Mouse (Mus musculus): ENCODE data around the gene Sept7. TPM values are rescaled to one million over a fixed set of nuclear protein-coding genes. Genes with fewer than 3 reads are reported as not detected.

Sept7 gene
- polyA plus RNA-seq (2012): 0.74 and 1.5 TPM in 2 replicates

DNA sequence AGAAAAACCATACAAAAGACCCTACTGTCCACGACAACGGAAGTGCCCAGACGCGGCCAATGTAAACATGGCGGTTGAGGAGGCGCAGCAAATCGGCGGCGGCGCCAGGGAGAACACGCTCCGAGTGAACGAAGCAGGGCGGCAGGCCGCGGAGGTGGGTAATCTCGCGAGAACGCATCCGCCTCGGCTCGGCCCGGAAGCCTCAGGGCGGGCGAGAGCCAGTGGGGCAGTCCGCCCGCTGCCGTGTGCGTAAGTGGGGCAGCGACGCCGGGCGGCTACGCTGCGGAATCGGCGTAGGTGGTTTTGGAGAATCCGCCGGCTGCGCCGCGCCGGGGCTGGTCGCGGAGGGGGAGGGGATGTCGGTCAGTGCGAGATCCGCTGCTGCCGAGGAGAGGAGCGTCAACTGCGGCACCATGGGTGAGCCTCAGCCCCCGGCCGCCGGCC, at the start of gene Sept7:
Sept7 (plus strand) TSS at position 157 of the 444 bp plus-strand sequence.
- no peaks in the 10 kb centered on the region for H3K27me3 ChIP-seq (ENCODE audit: control insufficient read depth)
- H3K36me3 ChIP-seq (ENCODE audit: control insufficient read depth): no peaks in the 10 kb centered on the region
- TF ChIP-seq GATA1 (IDR thresholded peaks at IDR 0.05; ENCODE audit: low read length) (no peak), TAL1 (IDR thresholded peaks at IDR 0.05; ENCODE audit: low read length) (no peak)
- peak within 1 kb of the TSS; percentile 91 for H3K4me3 ChIP-seq (replicated peaks)
- no peaks in the 10 kb centered on the region for H3K9me3 ChIP-seq (ENCODE audit: control insufficient read depth, low read length)
- peaks cover 38% of the 10 kb centered on the region for H3K4me1 ChIP-seq (ENCODE audit: control insufficient read depth)

DNA sequence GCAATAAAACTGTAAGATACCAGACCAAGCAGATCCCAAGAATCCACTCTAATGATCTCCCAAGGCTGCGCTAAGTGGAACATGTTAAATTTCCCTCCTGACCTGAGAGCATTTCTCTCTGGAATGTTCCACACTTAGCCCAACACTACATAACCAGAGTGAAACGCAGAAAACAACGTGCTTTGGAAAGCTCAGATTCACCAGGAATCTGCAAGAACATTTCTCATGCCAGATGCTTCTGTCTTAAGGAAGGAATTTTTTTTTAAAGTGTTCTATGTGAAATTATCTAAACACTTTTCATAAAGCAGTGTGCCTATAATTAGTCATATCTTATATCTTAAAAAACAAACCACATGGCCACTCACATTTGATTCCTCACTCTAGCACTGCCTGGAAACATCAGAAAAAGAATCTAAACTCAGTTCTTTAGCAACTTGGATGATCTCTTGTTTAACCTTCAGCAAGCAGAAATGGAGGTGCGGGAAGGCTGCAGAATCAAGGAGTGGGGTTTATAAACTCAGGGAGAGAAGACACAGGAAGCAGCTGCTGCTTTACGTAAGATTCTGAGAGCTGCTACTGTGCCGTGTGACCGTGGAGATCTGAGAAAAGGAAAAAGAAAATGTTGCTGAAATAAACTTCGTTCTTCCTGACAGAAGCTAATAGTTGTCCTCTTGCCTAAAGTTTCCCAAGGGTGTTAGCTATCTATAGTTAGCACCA, 44.0 kb upstream of the Sept7 start:
- Histone ChIP-seq H3K27me3 (ENCODE audit: control insufficient read depth) (no peaks in the 10 kb centered on the region), H3K4me3 (replicated peaks) (no peak overlapping the region), H3K36me3 (ENCODE audit: control insufficient read depth) (no peaks in the 10 kb centered on the region), H3K4me1 (ENCODE audit: control insufficient read depth) (no peaks in the 10 kb centered on the region), H3K9me3 (ENCODE audit: control insufficient read depth, low read length) (no peaks in the 10 kb centered on the region)
- TF ChIP-seq GATA1 (IDR thresholded peaks at IDR 0.05; ENCODE audit: low read length): no peak
- TF ChIP-seq TAL1 (IDR thresholded peaks at IDR 0.05; ENCODE audit: low read length): no peak

DNA sequence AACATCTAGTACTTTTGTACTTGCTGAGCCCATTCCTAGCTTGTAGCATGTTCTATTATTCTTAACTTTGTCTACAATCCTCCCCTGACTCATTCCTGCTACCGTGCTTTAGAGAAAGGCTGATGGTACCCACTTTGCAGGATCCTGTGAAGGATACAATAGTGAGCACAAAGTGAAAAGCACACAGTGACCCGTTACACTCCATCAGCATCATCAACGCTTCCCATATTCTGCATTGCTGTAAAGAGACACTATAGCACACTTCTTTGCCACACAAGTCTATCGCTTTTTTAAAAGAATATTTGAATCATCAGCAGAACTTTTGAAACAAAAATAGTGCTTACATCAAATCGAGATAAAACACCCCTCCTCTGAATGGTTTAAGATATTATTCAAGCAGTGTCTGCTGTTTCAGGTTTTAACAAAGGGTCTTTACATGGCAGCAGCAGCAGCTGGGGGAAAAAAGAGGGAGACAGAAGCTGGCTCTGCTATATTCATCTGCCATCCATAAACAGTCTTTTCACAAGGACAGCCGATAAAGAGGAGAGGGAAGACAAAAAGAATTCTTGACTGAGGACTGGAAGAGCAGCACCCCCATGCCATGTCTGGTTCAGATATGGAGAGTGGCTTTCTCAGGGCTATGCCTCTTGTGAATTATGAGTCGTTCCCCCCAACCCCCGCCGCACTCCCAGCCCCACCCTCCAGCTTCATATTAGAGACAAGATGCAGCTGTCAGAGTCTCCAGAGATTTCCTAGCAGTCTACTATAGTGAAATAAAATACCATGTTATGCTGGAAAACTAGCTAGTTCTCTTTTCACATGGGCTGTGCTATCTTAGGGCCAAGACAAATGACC, 39.7 kb upstream of the Sept7 start:
- no peaks in the 10 kb centered on the region for H3K36me3 ChIP-seq (ENCODE audit: control insufficient read depth)
- H3K27me3 ChIP-seq (ENCODE audit: control insufficient read depth): no peaks in the 10 kb centered on the region
- TF ChIP-seq TAL1 (IDR thresholded peaks at IDR 0.05; ENCODE audit: low read length) (no peak), GATA1 (IDR thresholded peaks at IDR 0.05; ENCODE audit: low read length) (no peak)
- no peaks in the 10 kb centered on the region for H3K9me3 ChIP-seq (ENCODE audit: control insufficient read depth, low read length)
- no peak overlapping the region for H3K4me3 ChIP-seq (replicated peaks)
- H3K4me1 ChIP-seq (ENCODE audit: control insufficient read depth): no peaks in the 10 kb centered on the region

DNA sequence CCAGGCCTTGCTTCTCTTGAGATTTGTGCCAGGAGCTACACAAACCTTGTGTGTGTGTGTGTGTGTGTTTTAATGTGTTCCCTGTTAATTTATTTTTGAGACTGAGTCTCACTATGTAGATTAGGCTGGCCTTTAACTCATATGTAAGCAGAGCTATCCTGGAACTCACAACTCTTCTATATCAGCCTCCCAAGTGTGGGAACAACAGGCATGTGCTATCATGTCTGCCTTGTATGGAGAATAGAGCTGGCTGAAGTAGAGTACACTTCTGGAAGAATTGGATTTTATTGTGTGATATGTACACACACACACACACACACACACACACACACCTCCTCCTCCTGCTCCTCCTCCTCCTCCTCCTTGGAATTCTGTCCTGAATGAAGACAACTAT, 39.1 kb upstream of the Sept7 start:
- no peaks in the 10 kb centered on the region for H3K4me1 ChIP-seq (ENCODE audit: control insufficient read depth)
- no peaks in the 10 kb centered on the region for H3K36me3 ChIP-seq (ENCODE audit: control insufficient read depth)
- no peaks in the 10 kb centered on the region for H3K27me3 ChIP-seq (ENCODE audit: control insufficient read depth)
- H3K9me3 ChIP-seq (ENCODE audit: control insufficient read depth, low read length): no peaks in the 10 kb centered on the region
- no peak overlapping the region for H3K4me3 ChIP-seq (replicated peaks)
- no peak for TF ChIP-seq TAL1 (IDR thresholded peaks at IDR 0.05; ENCODE audit: low read length)
- TF ChIP-seq GATA1 (IDR thresholded peaks at IDR 0.05; ENCODE audit: low read length): no peak

DNA sequence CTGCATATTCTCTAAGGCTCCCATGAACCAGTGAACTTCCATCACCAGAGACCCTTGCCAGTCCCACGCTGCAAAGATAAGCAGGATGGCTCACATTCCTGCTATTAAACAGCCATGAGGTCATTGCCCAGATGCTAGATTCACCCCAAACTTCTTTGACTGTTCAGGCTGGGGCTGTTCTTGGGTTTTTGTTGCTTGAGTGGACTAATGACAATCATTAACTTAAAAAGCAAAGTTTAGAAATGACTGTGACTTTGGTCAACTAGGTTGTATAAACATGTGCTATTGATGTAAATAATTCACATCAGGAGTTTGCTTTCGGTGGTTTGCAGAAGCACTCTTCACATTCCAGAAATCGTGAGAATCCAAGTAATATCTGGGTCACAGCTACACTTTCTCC, 36.8 kb upstream of the Sept7 start:
- Histone ChIP-seq H3K4me1 (ENCODE audit: control insufficient read depth) (no peaks in the 10 kb centered on the region), H3K4me3 (replicated peaks) (no peak overlapping the region), H3K9me3 (ENCODE audit: control insufficient read depth, low read length) (no peaks in the 10 kb centered on the region), H3K36me3 (ENCODE audit: control insufficient read depth) (no peaks in the 10 kb centered on the region), H3K27me3 (ENCODE audit: control insufficient read depth) (no peaks in the 10 kb centered on the region)
- TF ChIP-seq GATA1 (IDR thresholded peaks at IDR 0.05; ENCODE audit: low read length) (no peak), TAL1 (IDR thresholded peaks at IDR 0.05; ENCODE audit: low read length) (no peak)

DNA sequence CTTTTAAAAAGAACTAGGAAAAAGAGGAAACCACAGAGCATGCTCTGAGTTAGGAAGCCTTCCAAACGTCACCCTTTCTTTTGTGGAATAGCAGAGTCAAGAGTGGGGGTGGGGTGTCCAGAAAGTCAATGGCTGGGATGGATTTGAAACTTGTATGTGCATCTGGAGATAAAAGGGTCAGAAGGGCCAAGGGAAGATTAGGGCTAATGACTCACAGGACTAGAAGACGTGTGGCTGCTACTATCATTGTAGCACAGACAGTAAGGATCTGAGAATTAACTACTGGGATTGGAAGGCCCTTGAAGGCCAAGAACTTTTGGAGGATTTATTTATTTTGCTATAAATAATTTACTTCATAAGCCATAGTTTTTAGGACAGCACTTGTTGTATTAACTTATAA, 36.0 kb upstream of the Sept7 start:
- Histone ChIP-seq H3K27me3 (ENCODE audit: control insufficient read depth) (no peaks in the 10 kb centered on the region), H3K4me3 (replicated peaks) (no peak overlapping the region), H3K9me3 (ENCODE audit: control insufficient read depth, low read length) (no peaks in the 10 kb centered on the region), H3K36me3 (ENCODE audit: control insufficient read depth) (no peaks in the 10 kb centered on the region), H3K4me1 (ENCODE audit: control insufficient read depth) (no peaks in the 10 kb centered on the region)
- TF ChIP-seq GATA1 (IDR thresholded peaks at IDR 0.05; ENCODE audit: low read length): no peak

DNA sequence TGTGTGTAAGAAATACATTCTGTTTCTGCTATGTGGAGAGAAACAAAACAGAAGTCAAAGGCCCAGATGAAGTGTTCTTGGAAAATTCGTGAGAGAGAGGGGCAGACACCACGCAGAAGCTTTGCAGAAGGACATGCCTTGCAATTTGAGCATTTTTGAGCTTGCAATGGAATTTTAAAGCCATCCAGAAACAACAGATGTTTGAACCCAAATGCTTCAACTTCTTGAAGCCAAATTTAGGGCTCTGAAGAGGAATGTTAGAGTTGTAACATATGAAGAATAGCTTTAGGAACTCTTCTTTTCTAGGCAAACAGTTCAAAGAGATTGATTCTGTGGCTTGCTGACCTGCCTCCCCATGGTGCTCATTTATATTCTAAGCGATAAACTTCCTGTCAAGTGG, 33.3 kb upstream of the Sept7 start:
- no peak for TF ChIP-seq GATA1 (IDR thresholded peaks at IDR 0.05; ENCODE audit: low read length)
- TF ChIP-seq TAL1 (IDR thresholded peaks at IDR 0.05; ENCODE audit: low read length): no peak
- H3K4me1 ChIP-seq (ENCODE audit: control insufficient read depth): no peaks in the 10 kb centered on the region

DNA sequence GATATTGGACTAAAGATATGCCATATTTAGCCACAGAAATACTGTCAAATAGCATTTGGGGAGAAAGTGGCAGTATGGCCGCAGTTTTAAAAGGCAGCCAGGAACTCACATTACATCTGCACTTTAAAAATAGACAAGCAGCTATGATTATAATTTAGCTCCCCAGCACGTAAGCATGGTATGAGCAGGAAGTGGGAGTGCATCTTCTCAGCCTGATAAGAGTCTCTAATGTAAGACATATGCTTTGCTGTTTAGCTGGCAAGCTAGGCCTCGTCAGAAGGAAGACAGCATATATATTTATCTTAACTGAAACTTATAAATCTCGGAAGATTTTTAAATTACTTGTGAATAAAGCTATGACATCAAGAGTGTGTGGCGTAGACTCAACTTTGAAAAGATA, 32.4 kb upstream of the Sept7 start:
- H3K9me3 ChIP-seq (ENCODE audit: control insufficient read depth, low read length): no peaks in the 10 kb centered on the region
- H3K4me3 ChIP-seq (replicated peaks): no peak overlapping the region
- H3K36me3 ChIP-seq (ENCODE audit: control insufficient read depth): no peaks in the 10 kb centered on the region
- TF ChIP-seq TAL1 (IDR thresholded peaks at IDR 0.05; ENCODE audit: low read length) (no peak), GATA1 (IDR thresholded peaks at IDR 0.05; ENCODE audit: low read length) (no peak)
- no peaks in the 10 kb centered on the region for H3K27me3 ChIP-seq (ENCODE audit: control insufficient read depth)
- H3K4me1 ChIP-seq (ENCODE audit: control insufficient read depth): no peaks in the 10 kb centered on the region

More for the DNA sequence above, 33.3 kb upstream of the Sept7 start:
- H3K4me3 ChIP-seq (replicated peaks): no peak overlapping the region
- H3K36me3 ChIP-seq (ENCODE audit: control insufficient read depth): no peaks in the 10 kb centered on the region
- no peaks in the 10 kb centered on the region for H3K27me3 ChIP-seq (ENCODE audit: control insufficient read depth)
- H3K9me3 ChIP-seq (ENCODE audit: control insufficient read depth, low read length): no peaks in the 10 kb centered on the region

DNA sequence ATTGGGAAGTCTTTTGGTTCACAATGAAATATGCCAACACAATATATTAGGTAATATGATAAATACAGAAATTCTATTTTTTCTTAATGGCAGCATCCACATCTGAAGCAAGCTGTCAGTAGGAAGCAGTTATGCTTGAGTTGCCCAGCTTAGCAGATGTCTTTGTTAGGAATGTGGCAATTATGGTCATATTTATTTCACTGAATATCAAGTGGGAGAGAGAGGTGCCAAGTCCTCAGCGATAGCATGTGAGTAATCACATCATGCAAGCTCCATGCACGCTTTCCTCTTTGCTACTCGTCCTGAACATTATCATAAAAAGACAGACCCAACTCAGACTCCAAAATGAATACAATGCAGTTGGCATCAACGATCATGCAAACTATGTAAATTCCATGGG, 27.3 kb upstream of the Sept7 start:
- Histone ChIP-seq H3K4me1 (ENCODE audit: control insufficient read depth) (no peaks in the 10 kb centered on the region), H3K36me3 (ENCODE audit: control insufficient read depth) (no peaks in the 10 kb centered on the region), H3K9me3 (ENCODE audit: control insufficient read depth, low read length) (no peaks in the 10 kb centered on the region), H3K27me3 (ENCODE audit: control insufficient read depth) (no peaks in the 10 kb centered on the region), H3K4me3 (replicated peaks) (no peak overlapping the region)
- TF ChIP-seq GATA1 (IDR thresholded peaks at IDR 0.05; ENCODE audit: low read length): no peak
- no peak for TF ChIP-seq TAL1 (IDR thresholded peaks at IDR 0.05; ENCODE audit: low read length)

Measured in erythroblast, embryonic 14.5 days (primary cell).